Mouse (Mus musculus): ENCODE measurements around the gene Otoa. TPM values are rescaled to one million over a fixed set of nuclear protein-coding genes. Genes with fewer than 3 reads are reported as not detected.

The Otoa gene
- polyA plus RNA-seq, 1 experiment from 2014 or later: 0.04 TPM

DNA sequence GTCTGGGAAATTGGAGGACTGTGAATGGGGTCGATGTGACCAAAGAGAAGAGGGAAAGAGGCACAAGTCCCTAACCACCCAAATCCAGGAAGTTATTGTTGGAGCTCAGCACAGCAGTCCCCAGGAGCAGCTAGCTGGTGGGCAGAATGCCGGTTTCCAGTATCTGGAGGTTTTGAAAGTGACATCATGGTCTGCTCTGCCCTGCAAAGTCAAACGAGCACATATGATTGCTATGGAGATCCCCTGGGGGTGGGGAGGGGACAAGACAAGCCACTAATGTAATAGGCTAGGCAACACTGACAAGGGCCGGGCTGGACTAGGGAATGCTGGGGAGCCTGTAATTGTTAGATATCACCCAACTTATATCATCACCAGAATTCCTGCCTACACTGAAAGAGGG is 4.0 kb downstream of the Otoa start:
- H3K9ac ChIP-seq (ENCODE audit: low read length): no peak overlapping the region
- no peak for ATAC-seq (ENCODE audit: insufficient number of reproducible peaks, low FRiP score, low TSS enrichment, low read depth)

GRCm38 (mm10) chr7:121088745-121089144 is 7.3 kb downstream of the Otoa start:
- no peaks in the 10 kb centered on the region for H3K4me1 ChIP-seq (ENCODE audit: control insufficient read depth, insufficient read depth, low read length)
- no peaks in the 10 kb centered on the region for H3K27me3 ChIP-seq (ENCODE audit: control insufficient read depth, insufficient read depth, low read length)
- H3K27ac ChIP-seq (replicated peaks; ENCODE audit: low read depth, low read length): no peak overlapping the region
- no peak overlapping the region for H3K9ac ChIP-seq (ENCODE audit: low read length)
- 76% methylated on average over 5 of the region's 5 CpGs for WGBS
- no peak for ATAC-seq (ENCODE audit: insufficient number of reproducible peaks, low FRiP score, low TSS enrichment, low read depth)
- no peaks in the 10 kb centered on the region for H3K36me3 ChIP-seq (ENCODE audit: control insufficient read depth, insufficient read depth, low read length)
- H3K9me3 ChIP-seq (ENCODE audit: control insufficient read depth, low read length): no peaks in the 10 kb centered on the region
- no peak overlapping the region for H3K4me3 ChIP-seq (ENCODE audit: low read depth, low read length)
- DNase-seq (ENCODE audit: low spot score): no peak
- no peak overlapping the region for H3K4me2 ChIP-seq (ENCODE audit: low read depth, severe bottlenecking)

More for the DNA sequence above, 4.0 kb downstream of the Otoa start:
- Histone ChIP-seq H3K27me3 (ENCODE audit: control insufficient read depth, insufficient read depth, low read length) (no peaks in the 10 kb centered on the region), H3K9me3 (ENCODE audit: control insufficient read depth, low read length) (no peaks in the 10 kb centered on the region), H3K36me3 (ENCODE audit: control insufficient read depth, insufficient read depth, low read length) (no peaks in the 10 kb centered on the region), H3K27ac (replicated peaks; ENCODE audit: low read depth, low read length) (no peak overlapping the region), H3K4me2 (ENCODE audit: low read depth, severe bottlenecking) (no peak overlapping the region), H3K4me3 (ENCODE audit: low read depth, low read length) (no peak overlapping the region), H3K4me1 (ENCODE audit: control insufficient read depth, insufficient read depth, low read length) (0 out of 2 replicates have a peak, but pooled peaks cover 3% of the 10 kb centered on the region)
- DNase-seq (ENCODE audit: low spot score): no peak
- WGBS: 40% methylated on average over 4 of the region's 4 CpGs

DNA sequence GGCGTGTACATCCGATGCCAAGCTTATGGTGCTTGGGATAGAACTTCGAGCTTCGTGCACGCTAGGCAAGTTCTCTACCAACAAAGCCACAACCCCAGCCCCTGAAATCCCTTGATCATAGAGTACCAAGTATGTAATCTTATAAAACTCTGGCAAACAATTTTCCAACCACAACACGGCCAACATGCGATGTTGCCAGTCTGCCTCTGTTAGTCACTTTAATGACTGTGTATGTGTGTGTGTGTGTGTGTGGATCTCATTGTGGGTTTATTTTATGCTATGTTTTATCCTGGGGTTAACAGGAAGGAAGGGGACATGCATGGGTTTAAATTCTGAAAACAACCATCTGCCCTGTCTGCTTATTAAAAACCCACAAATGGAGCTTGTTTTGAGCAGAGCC is 9.3 kb downstream of the Otoa start:
- no peak for DNase-seq (ENCODE audit: low spot score)
- 92% methylated on average over 7 of the region's 7 CpGs for WGBS
- no peak overlapping the region for H3K9ac ChIP-seq (ENCODE audit: low read length)
- H3K36me3 ChIP-seq (ENCODE audit: control insufficient read depth, insufficient read depth, low read length): no peaks in the 10 kb centered on the region
- H3K4me1 ChIP-seq (ENCODE audit: control insufficient read depth, insufficient read depth, low read length): no peaks in the 10 kb centered on the region
- no peak overlapping the region for H3K27ac ChIP-seq (replicated peaks; ENCODE audit: low read depth, low read length)
- no peak overlapping the region for H3K4me3 ChIP-seq (ENCODE audit: low read depth, low read length)
- H3K27me3 ChIP-seq (ENCODE audit: control insufficient read depth, insufficient read depth, low read length): no peaks in the 10 kb centered on the region
- ATAC-seq (ENCODE audit: insufficient number of reproducible peaks, low FRiP score, low TSS enrichment, low read depth): no peak
- H3K9me3 ChIP-seq (ENCODE audit: control insufficient read depth, low read length): no peaks in the 10 kb centered on the region
- no peak overlapping the region for H3K4me2 ChIP-seq (ENCODE audit: low read depth, severe bottlenecking)

GRCm38 (mm10) chr7:121093026-121093425 is 11.6 kb downstream of the Otoa start:
- DNase-seq (ENCODE audit: low spot score): no peak
- WGBS: 56% methylated on average over 4 of the region's 4 CpGs

GRCm38 (mm10) chr7:121098614-121099389 is 17.4 kb downstream of the Otoa start:
- Histone ChIP-seq H3K4me1 (ENCODE audit: control insufficient read depth, insufficient read depth, low read length) (no peaks in the 10 kb centered on the region), H3K9me3 (ENCODE audit: control insufficient read depth, low read length) (no peaks in the 10 kb centered on the region), H3K27ac (replicated peaks; ENCODE audit: low read depth, low read length) (no peak overlapping the region), H3K4me2 (ENCODE audit: low read depth, severe bottlenecking) (no peak overlapping the region), H3K27me3 (ENCODE audit: control insufficient read depth, insufficient read depth, low read length) (no peaks in the 10 kb centered on the region), H3K36me3 (ENCODE audit: control insufficient read depth, insufficient read depth, low read length) (no peaks in the 10 kb centered on the region), H3K4me3 (ENCODE audit: low read depth, low read length) (no peak overlapping the region), H3K9ac (ENCODE audit: low read length) (no peak overlapping the region)
- no peak for DNase-seq (ENCODE audit: low spot score)
- WGBS: 77% methylated on average over 10 of the region's 10 CpGs
- ATAC-seq (ENCODE audit: insufficient number of reproducible peaks, low FRiP score, low TSS enrichment, low read depth): no peak

More at GRCm38 (mm10) chr7:121093026-121093425, 11.6 kb downstream of the Otoa start:
- H3K4me3 ChIP-seq (ENCODE audit: low read depth, low read length): no peak overlapping the region
- no peak for ATAC-seq (ENCODE audit: insufficient number of reproducible peaks, low FRiP score, low TSS enrichment, low read depth)
- no peaks in the 10 kb centered on the region for H3K27me3 ChIP-seq (ENCODE audit: control insufficient read depth, insufficient read depth, low read length)
- no peak overlapping the region for H3K4me2 ChIP-seq (ENCODE audit: low read depth, severe bottlenecking)
- no peaks in the 10 kb centered on the region for H3K36me3 ChIP-seq (ENCODE audit: control insufficient read depth, insufficient read depth, low read length)
- H3K9me3 ChIP-seq (ENCODE audit: control insufficient read depth, low read length): no peaks in the 10 kb centered on the region
- no peaks in the 10 kb centered on the region for H3K4me1 ChIP-seq (ENCODE audit: control insufficient read depth, insufficient read depth, low read length)
- H3K27ac ChIP-seq (replicated peaks; ENCODE audit: low read depth, low read length): no peak overlapping the region
- H3K9ac ChIP-seq (ENCODE audit: low read length): no peak overlapping the region

GRCm38 (mm10) chr7:121107851-121108250 is 26.4 kb downstream of the Otoa start:
- H3K4me1 ChIP-seq (ENCODE audit: control insufficient read depth, insufficient read depth, low read length): no peaks in the 10 kb centered on the region
- DNase-seq (ENCODE audit: low spot score) (no peak), ATAC-seq (ENCODE audit: insufficient number of reproducible peaks, low FRiP score, low TSS enrichment, low read depth) (no peak)
- 91% methylated on average over 3 of the region's 3 CpGs for WGBS
- H3K9ac ChIP-seq (ENCODE audit: low read length): no peak overlapping the region
- no peaks in the 10 kb centered on the region for H3K9me3 ChIP-seq (ENCODE audit: control insufficient read depth, low read length)
- no peaks in the 10 kb centered on the region for H3K27me3 ChIP-seq (ENCODE audit: control insufficient read depth, insufficient read depth, low read length)
- no peak overlapping the region for H3K4me2 ChIP-seq (ENCODE audit: low read depth, severe bottlenecking)
- H3K4me3 ChIP-seq (ENCODE audit: low read depth, low read length): no peak overlapping the region
- no peak overlapping the region for H3K27ac ChIP-seq (replicated peaks; ENCODE audit: low read depth, low read length)
- H3K36me3 ChIP-seq (ENCODE audit: control insufficient read depth, insufficient read depth, low read length): no peaks in the 10 kb centered on the region

DNA sequence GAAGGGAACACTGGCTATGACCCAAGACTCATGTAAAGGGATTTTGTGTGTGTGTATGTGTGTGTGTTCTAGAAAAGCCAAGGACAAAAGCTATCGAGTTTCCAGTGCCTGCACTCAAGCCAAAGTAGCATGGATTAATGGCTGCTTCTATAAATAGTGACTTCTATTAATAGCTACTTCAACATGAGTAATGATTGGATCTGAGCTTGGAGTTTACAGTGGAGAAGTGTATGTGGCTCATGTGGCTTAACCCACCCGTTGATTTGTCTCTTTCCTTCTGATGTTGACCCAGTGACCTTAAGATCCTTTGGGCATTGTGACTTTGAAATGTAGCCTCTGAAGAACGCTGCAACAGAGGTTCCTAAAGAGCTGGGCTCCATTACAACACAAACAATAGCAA is 29.9 kb downstream of the Otoa start:
- Histone ChIP-seq H3K27ac (replicated peaks; ENCODE audit: low read depth, low read length) (no peak overlapping the region), H3K4me1 (ENCODE audit: control insufficient read depth, insufficient read depth, low read length) (no peaks in the 10 kb centered on the region), H3K36me3 (ENCODE audit: control insufficient read depth, insufficient read depth, low read length) (no peaks in the 10 kb centered on the region), H3K9me3 (ENCODE audit: control insufficient read depth, low read length) (no peaks in the 10 kb centered on the region), H3K4me3 (ENCODE audit: low read depth, low read length) (no peak overlapping the region), H3K4me2 (ENCODE audit: low read depth, severe bottlenecking) (no peak overlapping the region), H3K9ac (ENCODE audit: low read length) (no peak overlapping the region), H3K27me3 (ENCODE audit: control insufficient read depth, insufficient read depth, low read length) (no peaks in the 10 kb centered on the region)
- WGBS: 63% methylated on average over 3 of the region's 3 CpGs
- ATAC-seq (ENCODE audit: insufficient number of reproducible peaks, low FRiP score, low TSS enrichment, low read depth): no peak
- no peak for DNase-seq (ENCODE audit: low spot score)

DNA sequence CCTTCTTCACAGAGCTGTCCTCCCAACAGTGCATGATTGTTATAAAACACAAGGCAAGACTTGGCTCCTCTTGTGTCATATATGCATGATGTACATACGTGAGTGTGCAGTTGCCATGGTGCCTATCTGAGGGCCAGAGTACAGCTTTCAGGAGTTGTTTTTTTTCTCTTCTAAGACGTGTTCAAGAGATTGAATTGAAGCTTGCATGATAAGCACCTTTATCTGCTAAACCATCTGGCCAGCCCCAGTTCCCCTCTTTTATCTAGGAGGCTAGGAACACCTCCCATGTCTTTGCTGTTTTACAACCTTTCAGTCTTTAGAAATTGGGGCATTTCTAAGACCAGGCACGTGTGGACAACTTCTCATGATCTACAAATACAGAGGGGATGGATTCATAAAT is 30.3 kb downstream of the Otoa start:
- no peaks in the 10 kb centered on the region for H3K4me1 ChIP-seq (ENCODE audit: control insufficient read depth, insufficient read depth, low read length)
- no peak overlapping the region for H3K9ac ChIP-seq (ENCODE audit: low read length)
- H3K27me3 ChIP-seq (ENCODE audit: control insufficient read depth, insufficient read depth, low read length): no peaks in the 10 kb centered on the region
- H3K27ac ChIP-seq (replicated peaks; ENCODE audit: low read depth, low read length): no peak overlapping the region
- H3K36me3 ChIP-seq (ENCODE audit: control insufficient read depth, insufficient read depth, low read length): no peaks in the 10 kb centered on the region
- 72% methylated on average over 3 of the region's 3 CpGs for WGBS
- ATAC-seq (ENCODE audit: insufficient number of reproducible peaks, low FRiP score, low TSS enrichment, low read depth): no peak
- no peak overlapping the region for H3K4me3 ChIP-seq (ENCODE audit: low read depth, low read length)
- no peaks in the 10 kb centered on the region for H3K9me3 ChIP-seq (ENCODE audit: control insufficient read depth, low read length)
- DNase-seq (ENCODE audit: low spot score): no peak
- no peak overlapping the region for H3K4me2 ChIP-seq (ENCODE audit: low read depth, severe bottlenecking)
